Comparison of ENCODE assay signal across 14 mouse cellular contexts in genomic region chr10:42199472-42199871, GRCm38 (mm10).
DNase-seq lines count a peak whose midpoint lies in the region; ATAC-seq and TF ChIP-seq lines count a peak whose summit lies in the region.
"Had no signal": no experiment of that assay in that cellular context is flagged by ENCODE, and none has a peak within 500 bp of the region (broad histone marks: within the 10 kb centered on the region; RNA-seq: fewer than 3 reads in every experiment).

No protein-coding gene starts in this region.

- H3K4me3 ChIP-seq in heart, embryonic 15.5 days: no peak overlapping the region
- no peak overlapping the region for H3K4me3 ChIP-seq in MEL (ENCODE audit: control insufficient read depth in 1 of 2, insufficient read depth in 1 of 2, low read depth in 2 of 2, low read length in 2 of 2)
- no peak overlapping the region for H3K4me3 ChIP-seq in liver, embryonic 11.5 days (ENCODE audit: low read depth, low read length)
- H3K4me3 ChIP-seq: limb, embryonic 10.5 days had no signal

- 24% methylated on average over 3 of the region's 3 CpGs for WGBS in heart, embryonic 15.5 days
- WGBS in liver, embryonic 11.5 days: 47% methylated on average over 3 of the region's 3 CpGs

- no peaks in the 10 kb centered on the region for H3K27me3 ChIP-seq in heart, embryonic 15.5 days
- H3K27me3 ChIP-seq in MEL (ENCODE audit: control insufficient read depth in 1 of 2, insufficient read depth in 2 of 2, low read length in 2 of 2): no peaks in the 10 kb centered on the region
- no peaks in the 10 kb centered on the region for H3K27me3 ChIP-seq in liver, embryonic 11.5 days (replicated peaks; ENCODE audit: control insufficient read depth, insufficient read depth, low read length)
- H3K27me3 ChIP-seq: megakaryocyte, embryonic 14.5 days had no signal

- no peak overlapping the region for H3K4me2 ChIP-seq in heart, embryonic 15.5 days
- H3K4me2 ChIP-seq in liver, embryonic 11.5 days: no peak overlapping the region

- DNase-seq in heart, adult 8-10 months (ENCODE audit: low spot score): no peak
- DNase-seq in MEL (ENCODE audit: low read depth, low spot score): peak; percentile 89
- DNase-seq in c-Kit-positive CD71-positive TER-119-negative erythroid progenitor cells, embryonic 14.5 days (ENCODE audit: low read depth): peak; percentile 73
- no peak for DNase-seq in liver, embryonic 11.5 days (ENCODE audit: low spot score)
- DNase-seq in right cerebral cortex, postnatal 25 days: no peak
- DNase-seq in Muller cell, postnatal 12 days (ENCODE audit: inconsistent ontology term): no peak
- no peak for DNase-seq in cerebellum, adult 11 months
- DNase-seq: cerebellum, adult 9-11 months; gastrocnemius, postnatal 14 days; thymus, postnatal 36 days had no signal

- peaks cover 14% of the 10 kb centered on the region for H3K36me3 ChIP-seq in heart, embryonic 15.5 days
- H3K36me3 ChIP-seq in MEL (ENCODE audit: control insufficient read depth in 1 of 2, insufficient read depth in 2 of 2, low read length in 2 of 2): peaks cover 2 to 23% of the 10 kb centered on the region in 2 experiments; a peak in 3 of 4 replicates
- peaks cover 25% of the 10 kb centered on the region for H3K36me3 ChIP-seq in liver, embryonic 11.5 days (ENCODE audit: control insufficient read depth, insufficient read depth, low read length)

- peak; percentile 66 to 71 for TF ChIP-seq EP300 in MEL (IDR thresholded peaks at IDR 0.05; ENCODE audit: low read depth in 1 of 2, low read length in 2 of 2)

- H3K27ac ChIP-seq in heart, embryonic 15.5 days: peak overlapping the region; percentile 69; the same call in 1 of the 2 replicates
- H3K27ac ChIP-seq in MEL (ENCODE audit: control insufficient read depth, low read depth, low read length): peak overlapping the region; percentile 51
- no peak overlapping the region for H3K27ac ChIP-seq in liver, embryonic 11.5 days (ENCODE audit: low read depth, low read length)
- H3K27ac ChIP-seq: limb, embryonic 10.5 days had no signal

- no peak for TF ChIP-seq RAD21 in MEL (IDR thresholded peaks at IDR 0.05; ENCODE audit: low read depth, low read length)

- ATAC-seq in heart, embryonic 15.5 days (replicated peaks; ENCODE audit: insufficient number of reproducible peaks, insufficient read depth, low FRiP score, low read depth): no peak
- peak; percentile 76 for ATAC-seq in liver, embryonic 11.5 days (replicated peaks; ENCODE audit: low FRiP score)
- ATAC-seq: intestine, postnatal 0 days had no signal

- 0 out of 2 replicates have a peak, but pooled peaks cover 6% of the 10 kb centered on the region for H3K9me3 ChIP-seq in heart, embryonic 15.5 days (replicated peaks)
- H3K9me3 ChIP-seq in MEL (replicated peaks; ENCODE audit: insufficient read depth, low read length): no peaks in the 10 kb centered on the region
- no peaks in the 10 kb centered on the region for H3K9me3 ChIP-seq in liver, embryonic 11.5 days (ENCODE audit: control insufficient read depth, low read length)

- TF ChIP-seq CTCF in MEL (IDR thresholded peaks at IDR 0.05 in 2 of 3, conservative IDR thresholded peaks at IDR 0.05 in 1 of 3; ENCODE audit: control insufficient read depth in 1 of 3, insufficient read depth in 1 of 3, low read depth in 2 of 3, low read length in 3 of 3, poor library complexity in 1 of 3, severe bottlenecking in 1 of 3): no peak

- H3K79me2 ChIP-seq in MEL (ENCODE audit: control insufficient read depth, insufficient read depth, low read length, poor library complexity): peaks cover 9% of the 10 kb centered on the region; the same call in 1 of the 2 replicates

- no peak overlapping the region for H3K9ac ChIP-seq in heart, embryonic 15.5 days
- no peak overlapping the region for H3K9ac ChIP-seq in MEL (ENCODE audit: control insufficient read depth, low read depth, low read length, poor library complexity, severe bottlenecking)
- no peak overlapping the region for H3K9ac ChIP-seq in liver, embryonic 11.5 days (ENCODE audit: low read depth, low read length)

- TF ChIP-seq POLR2A in MEL (IDR thresholded peaks at IDR 0.05; ENCODE audit: control insufficient read depth in 1 of 2, insufficient read depth in 1 of 2, low read depth in 1 of 2, low read length in 2 of 2, poor library complexity in 1 of 2): no peak

- peaks cover 57% of the 10 kb centered on the region for H3K4me1 ChIP-seq in heart, embryonic 15.5 days (replicated peaks)
- H3K4me1 ChIP-seq in MEL (ENCODE audit: control insufficient read depth in 1 of 2, insufficient read depth in 2 of 2, low read length in 2 of 2): peaks cover 16 to 23% of the 10 kb centered on the region in 2 experiments
- H3K4me1 ChIP-seq in liver, embryonic 11.5 days (replicated peaks; ENCODE audit: control insufficient read depth, insufficient read depth, low read length): peaks cover 37% of the 10 kb centered on the region

TF ChIP-seq in MEL, 35 proteins besides CTCF, POLR2A, EP300 and RAD21:
- TF ChIP-seq USF2 (IDR thresholded peaks at IDR 0.05; ENCODE audit: borderline replicate concordance in 1 of 2, insufficient read depth in 1 of 2, low read depth in 1 of 2, low read length in 2 of 2): no peak
- TF ChIP-seq MXI1 (IDR thresholded peaks at IDR 0.05; ENCODE audit: low read depth, low read length): peak; percentile 86
- TF ChIP-seq ELF1 (IDR thresholded peaks at IDR 0.05; ENCODE audit: low read depth, low read length): no peak
- peak; percentile 50 for TF ChIP-seq RCOR1 (IDR thresholded peaks at IDR 0.05; ENCODE audit: low read depth, low read length)
- TF ChIP-seq MAX (IDR thresholded peaks at IDR 0.05; ENCODE audit: low read length): peak; percentile 60; the same call in 1 of the 2 replicates
- 0 out of 2 replicates have a peak, but pooled peaks have one; percentile 30 for TF ChIP-seq TCF12 (IDR thresholded peaks at IDR 0.05; ENCODE audit: low read depth, low read length)
- no peak for TF ChIP-seq ZKSCAN1 (IDR thresholded peaks at IDR 0.05; ENCODE audit: low read depth, low read length)
- TF ChIP-seq HCFC1 (IDR thresholded peaks at IDR 0.05; ENCODE audit: low read depth, low read length): no peak
- TF ChIP-seq GATA1 (IDR thresholded peaks at IDR 0.05; ENCODE audit: low read depth, low read length): peak; percentile 95
- TF ChIP-seq MAZ (IDR thresholded peaks at IDR 0.05; ENCODE audit: low read depth, low read length): peak; percentile 58; the same call in 1 of the 2 replicates
- TF ChIP-seq CHD2 (IDR thresholded peaks at IDR 0.05; ENCODE audit: low read length): no peak
- TF ChIP-seq SIN3A (IDR thresholded peaks at IDR 0.05; ENCODE audit: low read length): peak; percentile 96
- TF ChIP-seq USF1 (IDR thresholded peaks at IDR 0.05; ENCODE audit: low read depth, low read length): peak; percentile 74
- TF ChIP-seq ETS1 (IDR thresholded peaks at IDR 0.05; ENCODE audit: low read depth, low read length): peak; percentile 97
- peak; percentile 69 for TF ChIP-seq TBP (IDR thresholded peaks at IDR 0.05; ENCODE audit: low read depth, low read length)
- 0 out of 2 replicates have a peak, but pooled peaks have one; percentile 37 for TF ChIP-seq MYC (IDR thresholded peaks at IDR 0.05; ENCODE audit: low read depth, low read length)
- peak; percentile 22; the same call in 1 of the 2 replicates for TF ChIP-seq MAFK (IDR thresholded peaks at IDR 0.05; ENCODE audit: borderline replicate concordance, low read depth, low read length)

Comparison
In these comparisons a context has a peak if more than half of its experiments do, and no peak if none do; other contexts are left out.
1. DNase-seq: peak in MEL (single experiment) and c-Kit-positive CD71-positive TER-119-negative erythroid progenitor cells, embryonic 14.5 days (single experiment); none in heart, adult 8-10 months (single experiment), liver, embryonic 11.5 days (single experiment), right cerebral cortex, postnatal 25 days (single experiment), Muller cell, postnatal 12 days (single experiment) and cerebellum, adult 11 months (single experiment).